Mouse (Mus musculus) bone marrow macrophage, adult 2 months (primary cell): ENCODE data around the gene Desi2.

Experiments used
- CTCF ChIP-seq: IDR thresholded peaks from 2 replicates; pipeline ENCODE4 v1.5.1; 2012; ENCODE audit warnings: low read depth, mild to moderate bottlenecking, low read length, moderate library complexity
- POLR2A ChIP-seq: IDR thresholded peaks from 2 replicates; pipeline ENCODE4 v1.6.1; 2012; ENCODE audit warnings: mild to moderate bottlenecking, low read depth, low read length, borderline replicate concordance

DNA sequence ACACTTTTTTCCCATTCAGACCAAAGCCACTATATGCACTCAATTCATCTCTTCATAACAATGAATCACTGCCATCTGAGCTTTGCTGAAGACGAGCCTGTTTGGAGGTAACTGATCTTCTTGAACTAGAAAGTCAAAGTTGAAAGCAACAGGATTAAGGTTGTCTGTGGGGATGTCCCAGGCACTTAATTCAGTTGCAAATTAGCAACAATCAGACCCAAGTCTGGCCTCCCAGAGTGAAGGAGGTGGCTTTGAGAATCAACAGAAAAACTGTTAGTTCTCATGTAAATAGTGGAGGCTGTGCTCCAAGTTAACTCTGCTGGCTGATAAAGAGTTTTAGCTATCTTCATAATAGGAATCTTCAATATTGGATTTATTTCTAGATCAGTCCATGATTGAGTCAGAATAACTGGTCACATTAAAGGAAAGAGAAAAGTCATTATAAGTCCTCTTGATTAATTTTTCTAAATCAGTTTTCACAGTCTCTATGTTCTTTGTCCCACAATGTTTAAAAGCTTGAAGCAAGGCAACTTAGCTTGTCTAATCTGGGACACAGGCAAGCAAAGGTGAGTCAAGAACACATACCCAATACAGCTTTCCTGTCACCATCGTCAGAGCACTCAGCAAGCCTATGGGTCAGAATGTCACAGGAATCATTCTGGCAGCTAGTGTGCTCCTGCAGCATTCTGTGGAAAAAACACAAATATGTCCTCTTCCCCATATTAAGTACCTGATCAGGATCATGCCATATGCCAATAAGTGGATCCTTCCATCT is 96.9 kb downstream of the Desi2 start:
- TF ChIP-seq CTCF (no peak), POLR2A (no peak)
